Mouse (Mus musculus): Measurements from ENCODE around the gene Rbm38. TPM values are rescaled to one million over a fixed set of nuclear protein-coding genes. Genes with fewer than 3 reads are reported as not detected.

Gene Rbm38
- polyA plus RNA-seq, 1 experiment from 2014 or later, result 315 TPM

DNA sequence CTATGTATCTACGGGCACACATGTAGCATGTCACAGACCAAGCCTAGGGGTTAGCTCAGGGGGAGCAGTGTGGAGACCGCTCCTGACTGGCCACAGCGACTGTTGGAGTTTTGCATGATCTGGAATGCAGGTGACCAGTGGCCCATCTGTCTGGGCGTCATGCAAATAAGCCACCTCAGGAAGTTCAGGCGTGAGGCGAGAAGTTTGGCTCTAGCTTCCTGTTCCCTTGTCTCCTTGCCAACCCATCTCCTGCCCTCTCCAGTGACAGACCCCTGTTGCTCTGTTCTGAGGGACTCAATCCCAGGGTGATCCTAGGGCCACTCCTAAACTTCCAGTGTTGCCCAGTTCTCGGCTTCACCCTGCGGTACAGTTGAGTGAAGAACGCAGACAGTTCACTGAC lies 40.2 kb downstream of the Rbm38 start:
- Histone ChIP-seq H3K9me3 (replicated peaks) (no peaks in the 10 kb centered on the region), H3K27ac (replicated peaks) (peak overlapping the region; percentile 60), H3K4me2 (peak overlapping the region; percentile 23; the same call in 1 of the 2 replicates), H3K4me1 (replicated peaks) (peaks cover 60% of the 10 kb centered on the region), H3K36me3 (replicated peaks) (no peaks in the 10 kb centered on the region), H3K27me3 (no peaks in the 10 kb centered on the region), H3K4me3 (replicated peaks) (no peak overlapping the region), H3K9ac (no peak overlapping the region)
- WGBS (ENCODE audit: insufficient replicate concordance), result 57% methylated on average over 9 of the region's 9 CpGs
- no peak for ATAC-seq (ENCODE audit: insufficient read depth)

DNA sequence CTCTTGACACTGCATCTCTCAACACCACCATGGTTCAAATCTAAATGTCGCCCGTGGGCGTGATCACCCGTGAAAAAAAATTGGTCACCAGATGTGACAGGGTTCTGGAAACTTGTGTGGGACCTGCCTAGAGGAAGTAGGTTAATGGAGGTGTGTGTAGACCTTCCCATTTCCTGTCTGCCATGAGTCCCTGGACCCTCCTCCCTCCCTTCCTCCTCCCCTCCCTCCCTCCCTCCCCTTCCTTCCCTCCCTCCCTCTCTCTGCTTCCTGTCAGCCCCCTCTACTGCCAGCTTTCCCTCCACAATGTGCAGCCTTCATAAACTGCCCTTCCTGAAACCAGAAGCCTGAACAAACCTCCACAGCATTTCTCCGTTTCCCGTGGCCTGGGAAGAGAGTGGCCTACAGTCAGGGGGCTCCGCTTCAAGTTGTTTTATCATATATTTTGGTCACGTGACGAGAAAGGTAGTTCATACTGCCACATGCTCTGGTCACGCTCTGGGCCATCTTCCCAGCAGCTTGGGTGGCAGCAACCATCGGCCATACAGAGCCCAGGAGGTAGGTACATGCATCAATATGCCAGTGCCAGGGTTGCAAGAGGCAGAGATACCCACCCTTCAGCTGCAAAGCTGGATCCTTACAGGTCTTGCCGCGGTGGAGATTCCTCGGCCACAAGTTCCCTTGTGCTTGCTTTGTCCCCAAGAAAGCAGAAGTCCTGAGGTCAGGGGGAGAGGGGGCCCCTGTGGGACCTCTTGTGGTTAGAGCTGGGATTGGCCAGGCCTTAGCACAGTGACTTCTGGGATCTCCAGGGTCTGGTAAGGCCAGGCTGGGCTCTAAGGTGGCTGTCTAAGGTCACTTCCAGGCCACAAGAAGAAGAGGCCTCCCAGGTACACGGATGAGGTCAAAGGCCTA lies 41.4 kb downstream of the Rbm38 start:
- Histone ChIP-seq H3K27ac (replicated peaks) (peak overlapping the region; percentile 60), H3K4me3 (replicated peaks) (peak overlapping the region; percentile 7; the same call in 1 of the 2 replicates), H3K27me3 (no peaks in the 10 kb centered on the region), H3K4me1 (replicated peaks) (peaks cover 48% of the 10 kb centered on the region), H3K9me3 (replicated peaks) (no peaks in the 10 kb centered on the region), H3K4me2 (peak overlapping the region; percentile 23; the same call in 1 of the 2 replicates), H3K36me3 (replicated peaks) (no peaks in the 10 kb centered on the region), H3K9ac (no peak overlapping the region)
- 19% methylated on average over 15 of the region's 15 CpGs for WGBS (ENCODE audit: insufficient replicate concordance)
- ATAC-seq (ENCODE audit: insufficient read depth), result peak; percentile 48; the same call in 1 of the 2 replicates

DNA sequence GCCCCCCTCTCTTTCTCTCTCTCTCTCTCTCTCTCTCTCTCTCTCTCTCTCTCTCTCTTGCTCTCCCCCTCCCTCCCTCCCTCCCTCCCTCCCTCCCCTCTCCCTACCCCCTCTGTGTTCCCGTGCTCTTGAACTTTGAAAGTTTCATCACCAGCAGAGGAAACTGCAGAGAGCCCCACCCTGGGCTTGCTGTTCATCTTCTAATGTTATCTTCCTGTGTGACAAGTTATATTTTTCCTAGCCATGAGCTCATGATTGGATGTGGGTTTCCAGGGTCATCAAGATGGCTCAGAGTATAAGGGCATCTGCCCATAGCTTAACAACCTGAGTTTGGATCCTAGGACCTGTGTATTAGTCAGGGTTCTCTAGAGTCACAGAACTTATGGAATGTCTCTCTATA lies 42.9 kb downstream of the Rbm38 start:
- WGBS (ENCODE audit: insufficient replicate concordance), result 13% methylated on average over 1 of the region's 1 CpGs
- Histone ChIP-seq H3K4me1 (replicated peaks) (peaks cover 33% of the 10 kb centered on the region), H3K27me3 (no peaks in the 10 kb centered on the region), H3K27ac (replicated peaks) (0 out of 2 replicates have a peak overlapping the region, but pooled peaks have one; percentile 45), H3K9ac (no peak overlapping the region), H3K36me3 (replicated peaks) (no peaks in the 10 kb centered on the region), H3K4me3 (replicated peaks) (no peak overlapping the region), H3K4me2 (no peak overlapping the region), H3K9me3 (replicated peaks) (no peaks in the 10 kb centered on the region)
- ATAC-seq (ENCODE audit: insufficient read depth), result no peak

DNA sequence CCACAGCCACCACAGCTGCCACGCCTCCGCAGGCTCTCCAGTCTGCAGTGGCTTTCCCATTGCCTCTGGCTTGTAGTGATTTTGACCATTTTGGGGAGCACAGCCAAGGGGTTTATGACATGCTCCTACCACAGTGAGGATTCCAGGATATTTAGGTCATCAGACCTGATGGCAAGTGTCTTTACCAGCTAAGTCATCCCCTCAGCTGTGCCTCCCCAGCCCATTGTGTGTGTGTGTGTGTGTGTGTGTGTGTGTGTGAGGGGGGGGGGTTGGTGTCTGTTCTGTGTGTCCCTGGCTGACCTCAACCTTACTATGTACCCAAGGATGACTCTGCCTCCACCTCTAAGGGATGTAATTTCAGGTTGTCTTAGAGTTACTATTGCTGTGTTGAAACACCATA lies 44.6 kb downstream of the Rbm38 start:
- H3K27ac ChIP-seq (replicated peaks), result no peak overlapping the region
- WGBS (ENCODE audit: insufficient replicate concordance), result 55% methylated on average over 2 of the region's 2 CpGs
- H3K9me3 ChIP-seq (replicated peaks), result no peaks in the 10 kb centered on the region
- no peaks in the 10 kb centered on the region for H3K36me3 ChIP-seq (replicated peaks)
- H3K4me2 ChIP-seq, result no peak overlapping the region
- H3K4me1 ChIP-seq (replicated peaks), result peaks cover 30% of the 10 kb centered on the region
- no peak for ATAC-seq (ENCODE audit: insufficient read depth)
- H3K9ac ChIP-seq, result no peak overlapping the region
- no peak overlapping the region for H3K4me3 ChIP-seq (replicated peaks)
- H3K27me3 ChIP-seq, result no peaks in the 10 kb centered on the region

DNA sequence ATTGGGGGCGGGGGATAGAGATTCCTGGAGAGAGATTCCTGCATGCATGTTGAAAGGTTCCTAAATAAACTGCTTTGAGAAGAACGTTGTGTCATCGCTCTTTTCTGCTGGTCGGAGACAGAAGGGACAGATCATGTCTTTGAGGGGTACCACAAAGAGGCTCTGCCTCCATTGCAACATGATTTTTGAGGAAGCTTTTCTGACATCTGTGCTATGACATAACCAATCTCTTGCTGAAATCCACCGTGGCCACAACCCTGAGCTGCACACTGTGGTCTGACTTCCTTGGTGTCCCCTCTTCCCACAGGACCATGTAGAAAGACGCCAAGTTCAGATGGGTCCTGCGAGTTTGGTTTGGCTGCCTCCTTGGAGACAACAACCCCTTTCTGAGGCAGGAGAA lies 52.6 kb downstream of the Rbm38 start:
- no peak; the same call in 1 of the 2 replicates for ATAC-seq (ENCODE audit: insufficient read depth)
- H3K9me3 ChIP-seq (replicated peaks), result no peaks in the 10 kb centered on the region
- H3K4me2 ChIP-seq, result no peak overlapping the region
- H3K27me3 ChIP-seq, result no peaks in the 10 kb centered on the region
- 0 out of 2 replicates have a peak overlapping the region, but pooled peaks have one; percentile 29 for H3K27ac ChIP-seq (replicated peaks)
- no peak overlapping the region for H3K9ac ChIP-seq
- 47% methylated on average over 7 of the region's 7 CpGs for WGBS (ENCODE audit: insufficient replicate concordance)
- H3K4me3 ChIP-seq (replicated peaks), result 0 out of 2 replicates have a peak overlapping the region, but pooled peaks have one; percentile 2
- H3K4me1 ChIP-seq (replicated peaks), result 0 out of 2 replicates have a peak, but pooled peaks cover 3% of the 10 kb centered on the region
- H3K36me3 ChIP-seq (replicated peaks), result no peaks in the 10 kb centered on the region

DNA sequence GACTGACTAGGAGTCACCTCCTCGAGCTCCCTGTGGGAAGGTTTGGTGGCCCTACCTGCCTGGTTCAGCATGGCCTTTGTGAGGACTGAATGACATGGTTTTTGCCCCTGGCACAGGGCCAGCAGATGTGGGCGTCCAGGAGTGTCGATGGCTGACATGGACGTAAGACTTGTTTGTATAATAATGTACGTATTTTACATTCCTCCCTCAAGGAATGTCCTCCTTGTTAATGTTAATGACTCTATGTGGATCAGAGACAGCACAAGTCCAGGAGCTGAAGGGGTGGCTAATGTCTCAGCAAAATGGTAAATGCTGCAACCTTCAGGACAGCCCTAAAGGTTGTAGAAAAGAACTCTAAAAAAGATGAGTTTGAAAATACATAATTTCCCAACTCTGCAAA lies 53.4 kb downstream of the Rbm38 start:
- Histone ChIP-seq H3K9ac (no peak overlapping the region), H3K4me2 (no peak overlapping the region), H3K9me3 (replicated peaks) (no peaks in the 10 kb centered on the region), H3K27me3 (no peaks in the 10 kb centered on the region), H3K36me3 (replicated peaks) (no peaks in the 10 kb centered on the region), H3K4me3 (replicated peaks) (0 out of 2 replicates have a peak overlapping the region, but pooled peaks have one; percentile 2), H3K27ac (replicated peaks) (0 out of 2 replicates have a peak overlapping the region, but pooled peaks have one; percentile 29), H3K4me1 (replicated peaks) (0 out of 2 replicates have a peak, but pooled peaks cover 3% of the 10 kb centered on the region)
- no peak for ATAC-seq (ENCODE audit: insufficient read depth)
- 63% methylated on average over 5 of the region's 5 CpGs for WGBS (ENCODE audit: insufficient replicate concordance)

DNA sequence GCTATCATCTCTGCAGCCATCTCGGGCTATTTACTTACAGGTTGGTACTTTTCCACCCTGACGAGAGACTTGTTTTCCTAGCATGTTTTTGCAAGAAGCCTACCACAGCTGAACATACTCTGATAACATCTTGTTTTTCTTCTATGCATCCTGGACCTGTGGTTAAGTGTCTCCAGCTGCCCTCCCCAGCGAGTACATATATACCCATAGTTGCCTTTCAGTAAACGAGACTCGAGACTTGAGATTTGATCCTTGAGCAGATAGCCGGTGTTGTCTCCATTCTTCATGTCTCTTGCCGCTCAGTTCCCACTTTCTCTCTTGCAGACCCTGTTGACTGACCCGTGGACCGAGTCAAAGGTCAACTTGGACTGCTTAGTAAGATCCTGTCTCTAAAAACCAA lies 56.6 kb downstream of the Rbm38 start:
- Histone ChIP-seq H3K4me3 (replicated peaks) (no peak overlapping the region), H3K27me3 (0 out of 2 replicates have a peak, but pooled peaks cover 5% of the 10 kb centered on the region), H3K9me3 (replicated peaks) (no peaks in the 10 kb centered on the region), H3K4me2 (no peak overlapping the region), H3K4me1 (replicated peaks) (peaks cover 9% of the 10 kb centered on the region; the same call in 1 of the 2 replicates), H3K27ac (replicated peaks) (no peak overlapping the region), H3K36me3 (replicated peaks) (no peaks in the 10 kb centered on the region), H3K9ac (no peak overlapping the region)
- WGBS (ENCODE audit: insufficient replicate concordance), result 46% methylated on average over 9 of the region's 9 CpGs
- ATAC-seq (ENCODE audit: insufficient read depth), result no peak

DNA sequence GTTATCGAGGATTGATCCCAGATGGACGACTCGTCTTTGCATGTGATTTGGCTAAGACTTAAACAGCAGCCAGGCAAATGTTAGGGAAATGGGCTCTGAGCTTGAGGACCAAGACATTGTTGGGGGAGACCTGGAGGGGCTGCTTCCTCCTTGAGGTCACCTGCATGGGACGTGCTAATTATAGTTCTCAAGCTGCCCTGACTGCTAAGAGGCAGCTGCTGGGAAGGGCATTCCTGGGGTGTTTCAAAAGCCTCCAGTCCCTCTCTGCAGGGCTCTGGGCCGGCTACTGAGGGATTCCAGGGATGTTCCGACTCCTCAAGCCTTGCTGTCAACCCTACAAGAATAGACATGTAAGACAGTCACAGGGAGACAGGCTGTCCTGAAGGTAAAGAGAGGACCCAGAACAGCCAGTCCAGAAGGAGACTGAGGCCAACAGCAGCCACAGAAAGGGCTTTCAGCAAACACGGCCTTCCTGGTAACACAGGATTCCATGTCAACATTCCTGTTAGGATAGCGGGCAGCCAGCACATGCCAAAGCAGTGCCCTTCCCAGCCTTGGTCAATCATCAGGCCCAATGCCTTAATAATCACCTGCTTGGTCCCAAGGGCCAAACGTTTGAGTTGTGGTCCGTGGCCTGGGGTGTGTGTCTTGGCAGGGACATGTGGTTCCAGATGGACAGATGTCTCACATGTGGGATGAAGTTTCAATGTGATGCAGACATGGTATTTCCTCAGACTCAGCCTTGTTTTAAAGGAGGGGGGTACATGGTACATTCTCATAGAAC lies 59.7 kb downstream of the Rbm38 start:
- no peaks in the 10 kb centered on the region for H3K9me3 ChIP-seq (replicated peaks)
- H3K4me1 ChIP-seq (replicated peaks), result peaks cover 24% of the 10 kb centered on the region
- no peak for ATAC-seq (ENCODE audit: insufficient read depth)
- no peak overlapping the region for H3K4me2 ChIP-seq
- no peak overlapping the region for H3K27ac ChIP-seq (replicated peaks)
- no peak overlapping the region for H3K9ac ChIP-seq
- no peak overlapping the region for H3K4me3 ChIP-seq (replicated peaks)
- 58% methylated on average over 10 of the region's 10 CpGs for WGBS (ENCODE audit: insufficient replicate concordance)
- H3K27me3 ChIP-seq, result 0 out of 2 replicates have a peak, but pooled peaks cover 5% of the 10 kb centered on the region
- no peaks in the 10 kb centered on the region for H3K36me3 ChIP-seq (replicated peaks)

DNA sequence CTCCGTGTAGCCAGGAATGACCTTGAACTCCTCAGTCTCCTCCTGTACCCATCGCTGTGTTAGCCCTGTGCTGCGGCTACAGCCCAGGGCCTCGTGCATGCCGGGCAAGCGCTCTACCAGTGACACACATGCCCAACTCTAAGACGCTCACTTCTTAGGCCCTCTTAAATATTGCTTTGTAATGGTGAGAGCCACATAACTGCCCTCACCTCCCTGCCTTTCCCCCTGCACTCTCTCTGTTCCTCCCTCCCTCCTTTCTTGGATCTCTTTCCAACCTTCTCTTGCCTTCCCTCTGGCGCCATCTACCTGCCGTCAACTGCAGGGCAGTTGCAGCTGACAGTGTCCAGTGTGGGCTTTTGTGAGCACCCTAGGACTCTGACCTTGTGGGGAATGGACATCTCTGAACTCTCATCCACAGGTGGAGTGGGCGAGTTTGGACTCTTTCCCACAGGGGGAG lies 60.5 kb downstream of the Rbm38 start:
- H3K4me2 ChIP-seq, result peak overlapping the region; percentile 16; the same call in 1 of the 2 replicates
- no peak overlapping the region for H3K4me3 ChIP-seq (replicated peaks)

DNA sequence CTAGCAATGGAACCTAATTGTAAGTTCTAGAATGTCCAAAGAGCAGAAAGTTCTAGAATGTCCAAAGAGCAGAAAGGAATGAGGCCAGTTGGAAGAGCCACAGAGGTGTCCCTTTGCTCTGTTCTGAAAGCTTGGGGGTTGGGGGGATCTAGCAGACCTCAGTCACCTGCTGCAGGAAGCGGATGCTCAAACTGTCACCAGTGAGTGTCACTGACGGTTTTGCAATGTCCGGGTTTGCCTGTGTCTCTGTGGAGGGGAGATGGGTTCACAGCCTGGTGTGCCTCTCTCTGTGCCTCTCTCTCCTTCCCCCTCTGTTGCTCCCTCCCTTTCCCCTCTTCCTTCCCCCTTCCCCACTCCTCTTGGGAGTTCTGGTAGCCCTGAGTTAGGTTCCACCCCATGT lies 62.4 kb downstream of the Rbm38 start:
- peaks cover 21% of the 10 kb centered on the region for H3K4me1 ChIP-seq (replicated peaks)
- H3K27ac ChIP-seq (replicated peaks), result no peak overlapping the region
- no peaks in the 10 kb centered on the region for H3K36me3 ChIP-seq (replicated peaks)
- H3K4me3 ChIP-seq (replicated peaks), result no peak overlapping the region
- H3K9me3 ChIP-seq (replicated peaks), result no peaks in the 10 kb centered on the region
- H3K4me2 ChIP-seq, result no peak overlapping the region
- H3K9ac ChIP-seq, result no peak overlapping the region
- 71% methylated on average over 3 of the region's 3 CpGs for WGBS (ENCODE audit: insufficient replicate concordance)
- H3K27me3 ChIP-seq, result 0 out of 2 replicates have a peak, but pooled peaks cover 5% of the 10 kb centered on the region
- ATAC-seq (ENCODE audit: insufficient read depth), result no peak

More for the DNA sequence above, 60.5 kb downstream of the Rbm38 start:
- Histone ChIP-seq H3K9ac (no peak overlapping the region), H3K4me1 (replicated peaks) (peaks cover 24% of the 10 kb centered on the region), H3K9me3 (replicated peaks) (no peaks in the 10 kb centered on the region), H3K27ac (replicated peaks) (no peak overlapping the region), H3K27me3 (0 out of 2 replicates have a peak, but pooled peaks cover 5% of the 10 kb centered on the region), H3K36me3 (replicated peaks) (no peaks in the 10 kb centered on the region)
- 32% methylated on average over 10 of the region's 10 CpGs for WGBS (ENCODE audit: insufficient replicate concordance)
- peak; percentile 58 for ATAC-seq (ENCODE audit: insufficient read depth)
